Mouse (Mus musculus) heart, embryonic 13.5 days (tissue): Measurements from ENCODE around the gene 1810046K07Rik. TPM values are rescaled to one million over a fixed set of nuclear protein-coding genes. Genes with fewer than 3 reads are reported as not detected.
A peak's percentile ranks its signal among the peaks of the same experiment; 100 is the strongest.

Experiments used
- ATAC-seq: fragments of 200-750 bp; cut with Nextera tagmentation; 2 replicates; pipeline ENCODE4 v1.8.0; 2017; ENCODE audit warnings: moderate TSS enrichment; ENCODE audit not compliant: insufficient number of reproducible peaks, low FRiP score, low TSS enrichment; ENCODE audit errors: extremely low read depth
- H3K27ac ChIP-seq: fragments of 300-500 bp; sonication (generic); replicated peaks from 2 replicates; pipeline ENCODE4 v1.5.1; 2015; ENCODE audit warnings: moderate library complexity, mild to moderate bottlenecking, inconsistent platforms
- H3K27me3 ChIP-seq: fragments of 300-500 bp; sonication (generic); replicated peaks from 2 replicates; pipeline ENCODE4 v1.6.1; 2015; ENCODE audit warnings: mild to moderate bottlenecking, inconsistent platforms
- H3K36me3 ChIP-seq: fragments of 300-500 bp; sonication (generic); 2 replicates; pipeline ENCODE4 v1.6.1; 2015; ENCODE audit warnings: mild to moderate bottlenecking, inconsistent platforms
- H3K4me1 ChIP-seq: fragments of 300-500 bp; sonication (generic); 2 replicates; pipeline ENCODE4 v1.6.1; 2015; ENCODE audit warnings: inconsistent platforms
- H3K4me2 ChIP-seq: fragments of 300-500 bp; sonication (generic); 2 replicates; pipeline ENCODE4 v1.6.1; 2015; ENCODE audit warnings: inconsistent platforms, mild to moderate bottlenecking, moderate library complexity
- H3K4me3 ChIP-seq: fragments of 300-500 bp; sonication (generic); 2 replicates; pipeline ENCODE4 v1.5.1; 2015; ENCODE audit warnings: moderate library complexity, mild to moderate bottlenecking, inconsistent platforms
- H3K9ac ChIP-seq: fragments of 300-500 bp; sonication (generic); 2 replicates; pipeline ENCODE4 v1.6.1; 2015; ENCODE audit warnings: inconsistent platforms, mild to moderate bottlenecking, moderate library complexity
- H3K9me3 ChIP-seq: fragments of 300-500 bp; sonication (generic); 2 replicates; pipeline ENCODE4 v1.6.1; 2016; ENCODE audit warnings: inconsistent platforms
- WGBS: fragments of 180-500 bp; shearing (Covaris S2); methylation state at CpG from one replicate; pipeline ENCODE4 v1.1.7; 2015; ENCODE audit warnings: mixed read lengths; 5-methylcytosine and 5-hydroxymethylcytosine counted together
- polyA plus RNA-seq: library from polyadenylated mRNA; unstranded; fragments of >200 nt; fragmentation: Nextera tagmentation; extraction: Ambion mirVana; gene quantifications from 2 replicates; pipeline ENCODE4 v1.2.1, GENCODE M21; 2015

1810046K07Rik gene
- polyA plus RNA-seq, 1 experiment from 2014 or later = not detected

- H3K36me3 ChIP-seq = no peaks in the 10 kb centered on the region
- H3K27me3 ChIP-seq = no peaks in the 10 kb centered on the region
- no peak overlapping the region for H3K27ac ChIP-seq
- 0 out of 2 replicates have a peak, but pooled peaks cover 3% of the 10 kb centered on the region for H3K4me1 ChIP-seq
- ATAC-seq = no peak
- no peaks in the 10 kb centered on the region for H3K9me3 ChIP-seq
- H3K4me3 ChIP-seq = no peak overlapping the region
- WGBS = 71% methylated on average over 8 of the region's 8 CpGs
- no peak overlapping the region for H3K4me2 ChIP-seq
- H3K9ac ChIP-seq = no peak overlapping the region
Observed at GRCm38 (mm10) chr9:51293541-51293940, 35.2 kb downstream of the 1810046K07Rik start.

GRCm38 (mm10) chr9:51292674-51293073 is 36.0 kb downstream of the 1810046K07Rik start:
- Histone ChIP-seq H3K4me2 (no peak overlapping the region), H3K4me3 (no peak overlapping the region), H3K27ac (no peak overlapping the region), H3K36me3 (no peaks in the 10 kb centered on the region), H3K27me3 (no peaks in the 10 kb centered on the region), H3K4me1 (0 out of 2 replicates have a peak, but pooled peaks cover 3% of the 10 kb centered on the region), H3K9ac (no peak overlapping the region), H3K9me3 (no peaks in the 10 kb centered on the region)
- ATAC-seq = no peak
- 29% methylated on average over 4 of the region's 4 CpGs for WGBS

DNA sequence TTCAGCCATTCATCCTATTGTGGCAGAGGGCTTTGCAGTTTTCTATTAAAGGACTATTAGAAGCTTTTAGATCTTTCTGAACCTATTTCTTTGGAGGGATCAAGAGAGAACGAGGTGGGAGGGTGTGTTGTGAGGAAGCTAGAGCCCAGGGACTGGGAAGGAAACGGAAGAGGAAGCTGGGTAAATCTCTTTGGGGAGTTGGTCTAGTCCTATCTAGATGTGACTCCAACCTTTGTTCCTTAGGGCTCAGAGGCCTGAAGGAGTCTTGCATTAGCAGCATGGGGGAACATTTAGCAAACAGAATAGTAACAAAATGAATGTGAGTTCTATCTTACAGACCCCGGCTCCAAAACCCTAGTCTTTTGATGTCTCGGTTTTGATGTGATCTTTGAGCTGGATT is 37.7 kb downstream of the 1810046K07Rik start:
- no peak for ATAC-seq
- no peak overlapping the region for H3K27ac ChIP-seq
- no peaks in the 10 kb centered on the region for H3K4me1 ChIP-seq
- 59% methylated on average over 4 of the region's 4 CpGs for WGBS
- H3K27me3 ChIP-seq = no peaks in the 10 kb centered on the region
- no peaks in the 10 kb centered on the region for H3K36me3 ChIP-seq
- H3K4me2 ChIP-seq = no peak overlapping the region
- no peak overlapping the region for H3K9ac ChIP-seq
- no peak overlapping the region for H3K4me3 ChIP-seq
- H3K9me3 ChIP-seq = no peaks in the 10 kb centered on the region

DNA sequence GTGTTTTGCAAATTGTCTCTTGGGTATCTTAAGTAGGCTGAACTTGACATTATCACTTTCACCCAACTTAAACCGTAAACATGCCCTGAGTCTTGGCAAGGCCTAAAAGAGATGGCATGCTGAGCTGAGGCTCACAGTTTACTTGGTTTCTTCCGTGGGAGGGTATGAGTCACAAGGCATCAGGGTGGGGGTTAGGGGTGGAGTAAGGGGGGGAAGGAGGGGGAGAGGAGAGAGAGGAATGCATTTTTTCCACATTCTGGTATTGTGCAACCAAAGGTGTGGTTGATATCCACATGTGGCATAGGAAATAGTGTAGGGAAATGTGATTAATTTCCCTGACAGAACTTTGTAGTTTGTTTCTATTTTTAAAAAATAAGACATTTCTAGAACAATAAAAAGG is 42.6 kb downstream of the 1810046K07Rik start:
- Histone ChIP-seq H3K4me1 (no peaks in the 10 kb centered on the region), H3K36me3 (no peaks in the 10 kb centered on the region), H3K27ac (no peak overlapping the region), H3K27me3 (no peaks in the 10 kb centered on the region; the same call in 1 of the 2 replicates), H3K9me3 (no peaks in the 10 kb centered on the region), H3K9ac (no peak overlapping the region), H3K4me2 (no peak overlapping the region), H3K4me3 (no peak overlapping the region)
- WGBS = 36% methylated on average over 2 of the region's 2 CpGs
- no peak for ATAC-seq

DNA sequence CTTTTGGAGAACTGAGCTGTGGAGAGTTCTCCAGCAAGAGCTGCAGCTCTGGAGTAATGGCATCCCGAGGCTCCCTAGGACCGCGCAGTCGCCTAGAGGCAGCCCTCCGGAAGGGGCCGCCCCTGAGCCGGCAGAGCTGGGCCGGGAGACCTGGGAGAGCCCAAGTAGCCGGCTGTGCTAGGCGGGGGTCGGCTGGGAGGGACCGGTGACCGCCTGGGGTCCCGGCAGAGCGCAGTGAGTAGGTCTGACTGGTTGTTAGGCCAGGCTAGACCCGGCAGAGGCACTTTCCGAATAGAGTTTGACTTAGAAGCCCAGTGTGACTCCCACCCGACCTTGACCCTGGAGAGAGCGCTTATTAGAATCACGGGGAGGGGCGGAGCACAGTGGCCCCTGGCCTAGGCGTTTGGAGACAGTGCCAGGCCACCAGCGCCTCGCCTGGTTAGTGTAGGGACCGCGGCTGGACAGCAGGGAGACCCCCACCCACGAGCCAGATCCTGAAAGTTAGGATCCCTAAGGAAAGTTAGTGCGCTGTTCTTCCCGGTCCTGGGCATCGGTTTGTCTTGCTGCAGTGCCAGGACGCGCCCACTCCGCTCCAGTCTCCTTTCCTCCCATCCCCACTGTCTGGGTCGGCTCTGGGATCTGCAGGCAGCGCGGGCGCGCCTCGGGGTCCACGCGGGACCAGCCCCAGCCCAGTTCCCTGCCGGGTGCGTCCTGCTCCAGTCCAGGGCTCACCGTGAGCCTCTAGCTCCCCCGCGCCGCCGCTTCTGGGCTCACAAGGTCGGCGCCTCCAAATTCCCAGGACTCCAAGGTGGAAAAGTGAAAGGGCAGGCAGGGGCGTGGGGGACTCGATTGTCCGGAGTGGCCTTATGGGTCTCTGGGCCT is 50.0 kb downstream of the 1810046K07Rik start, which contains the start of gene Colca2:
TSS of gene Colca2 (minus strand) at position 70 of the 882 bp plus-strand sequence.
- Histone ChIP-seq H3K27ac (peak within 1 kb of the TSS; percentile 73), H3K4me3 (peak within 1 kb of the TSS; percentile 71), H3K4me2 (peak within 1 kb of the TSS; percentile 85), H3K27me3 (peaks cover 9% of the 10 kb centered on the region), H3K9me3 (no peaks in the 10 kb centered on the region), H3K36me3 (no peaks in the 10 kb centered on the region), H3K4me1 (peaks cover 19% of the 10 kb centered on the region), H3K9ac (peak within 1 kb of the TSS; percentile 87)
- WGBS = under 1% methylated on average over 53 of the region's 53 CpGs
- peak; percentile 84 for ATAC-seq

DNA sequence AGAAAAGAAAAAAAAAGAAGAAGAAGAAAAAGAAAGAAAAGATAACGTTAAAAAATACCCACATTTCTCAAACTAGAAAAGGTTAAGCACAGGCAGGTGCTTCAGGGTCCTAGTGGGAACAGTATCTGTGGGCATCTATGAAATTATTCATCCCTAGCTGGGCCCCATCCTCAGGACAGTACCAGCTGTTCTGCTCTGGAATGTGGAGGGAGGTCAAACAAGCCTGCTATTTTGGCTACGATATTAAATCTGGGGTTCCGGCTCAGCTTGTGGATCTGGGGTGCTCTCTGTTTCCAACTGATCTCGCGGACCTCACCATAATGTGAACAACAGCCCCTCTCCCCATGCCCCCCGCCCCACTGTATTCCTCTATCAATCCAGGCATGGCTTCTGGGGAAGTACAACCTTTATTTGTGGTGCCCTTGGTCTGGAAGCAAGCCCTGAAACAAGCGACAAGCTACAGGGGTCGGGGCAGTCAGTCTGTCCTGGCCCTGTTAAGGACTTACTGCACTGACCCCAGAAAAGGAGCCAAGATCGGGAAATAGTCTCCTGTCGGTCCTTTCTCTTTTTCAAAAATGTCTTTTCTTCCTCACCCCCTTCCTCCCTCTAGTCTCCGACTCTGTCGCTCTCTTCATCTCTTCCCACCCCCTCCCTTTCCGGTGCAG is 50.8 kb downstream of the 1810046K07Rik start:
- H3K4me2 ChIP-seq = peak overlapping the region; percentile 85
- H3K9ac ChIP-seq = peak overlapping the region; percentile 87
- peak overlapping the region; percentile 71 for H3K4me3 ChIP-seq
- H3K9me3 ChIP-seq = no peaks in the 10 kb centered on the region
- 15% methylated on average over 13 of the region's 13 CpGs for WGBS
- peak overlapping the region; percentile 73 for H3K27ac ChIP-seq
- H3K27me3 ChIP-seq = peaks cover 9% of the 10 kb centered on the region
- H3K4me1 ChIP-seq = peaks cover 19% of the 10 kb centered on the region
- ATAC-seq = 0 out of 2 replicates have a peak, but pooled peaks have one; percentile 6
- H3K36me3 ChIP-seq = no peaks in the 10 kb centered on the region

- H3K27ac ChIP-seq = no peak overlapping the region
- no peak overlapping the region for H3K4me3 ChIP-seq
- no peaks in the 10 kb centered on the region for H3K9me3 ChIP-seq
- H3K4me2 ChIP-seq = no peak overlapping the region
- no peak for ATAC-seq
- H3K36me3 ChIP-seq = 0 out of 2 replicates have a peak, but pooled peaks cover 5% of the 10 kb centered on the region
- 0 out of 2 replicates have a peak, but pooled peaks cover 3% of the 10 kb centered on the region for H3K27me3 ChIP-seq
- H3K4me1 ChIP-seq = peaks cover 19% of the 10 kb centered on the region
- no peak overlapping the region for H3K9ac ChIP-seq
- WGBS = 30% methylated on average over 4 of the region's 4 CpGs
Observed at GRCm38 (mm10) chr9:51274678-51275077, 54.0 kb downstream of the 1810046K07Rik start.

DNA sequence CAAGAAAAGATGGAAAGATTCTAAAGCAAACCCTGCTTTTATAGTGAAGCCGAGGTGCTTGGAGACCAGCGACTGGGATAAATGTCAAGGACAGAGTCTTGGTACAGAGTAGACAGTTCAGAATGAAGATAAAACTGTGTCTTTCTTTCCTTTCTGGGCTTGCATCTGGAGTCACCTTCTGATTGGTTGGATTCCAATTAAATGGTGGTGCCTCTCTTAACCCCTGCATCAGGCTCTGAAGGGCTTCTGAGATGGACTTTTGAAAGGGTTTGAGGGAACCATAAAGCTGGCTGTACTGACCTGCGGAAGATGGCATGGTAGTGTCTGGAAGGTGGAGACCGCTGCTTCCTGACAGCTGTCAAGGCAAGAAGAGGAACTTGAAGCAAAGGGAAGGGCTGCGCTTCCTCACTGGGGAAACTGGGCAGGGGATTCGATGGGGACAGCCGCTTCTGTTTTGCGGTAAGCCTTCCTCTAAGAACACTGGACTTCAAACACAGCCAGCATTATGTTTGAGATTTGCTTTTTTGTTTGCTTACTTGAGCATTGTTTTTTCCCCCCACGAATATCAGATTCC is 55.0 kb downstream of the 1810046K07Rik start:
- Histone ChIP-seq H3K4me3 (no peak overlapping the region), H3K4me2 (no peak overlapping the region), H3K27me3 (no peaks in the 10 kb centered on the region), H3K4me1 (peaks cover 15% of the 10 kb centered on the region), H3K9me3 (no peaks in the 10 kb centered on the region), H3K9ac (no peak overlapping the region), H3K27ac (no peak overlapping the region), H3K36me3 (0 out of 2 replicates have a peak, but pooled peaks cover 5% of the 10 kb centered on the region)
- no peak for ATAC-seq
- 62% methylated on average over 9 of the region's 9 CpGs for WGBS

- H3K4me3 ChIP-seq = no peak overlapping the region
- ATAC-seq = no peak
Observed at GRCm38 (mm10) chr9:51272102-51272501, 56.6 kb downstream of the 1810046K07Rik start.

GRCm38 (mm10) chr9:51271073-51271472 is 57.6 kb downstream of the 1810046K07Rik start:
- WGBS = 75% methylated on average over 8 of the region's 8 CpGs
- Histone ChIP-seq H3K9me3 (no peaks in the 10 kb centered on the region), H3K4me2 (no peak overlapping the region), H3K36me3 (0 out of 2 replicates have a peak, but pooled peaks cover 5% of the 10 kb centered on the region), H3K4me3 (no peak overlapping the region), H3K27ac (no peak overlapping the region), H3K27me3 (no peaks in the 10 kb centered on the region), H3K4me1 (peaks cover 6% of the 10 kb centered on the region), H3K9ac (no peak overlapping the region)
- no peak for ATAC-seq

More at GRCm38 (mm10) chr9:51272102-51272501, 56.6 kb downstream of the 1810046K07Rik start:
- Histone ChIP-seq H3K36me3 (0 out of 2 replicates have a peak, but pooled peaks cover 5% of the 10 kb centered on the region), H3K27ac (no peak overlapping the region), H3K4me1 (peaks cover 6% of the 10 kb centered on the region), H3K9me3 (no peaks in the 10 kb centered on the region), H3K4me2 (no peak overlapping the region), H3K9ac (no peak overlapping the region), H3K27me3 (no peaks in the 10 kb centered on the region)
- WGBS = 65% methylated on average over 5 of the region's 5 CpGs

DNA sequence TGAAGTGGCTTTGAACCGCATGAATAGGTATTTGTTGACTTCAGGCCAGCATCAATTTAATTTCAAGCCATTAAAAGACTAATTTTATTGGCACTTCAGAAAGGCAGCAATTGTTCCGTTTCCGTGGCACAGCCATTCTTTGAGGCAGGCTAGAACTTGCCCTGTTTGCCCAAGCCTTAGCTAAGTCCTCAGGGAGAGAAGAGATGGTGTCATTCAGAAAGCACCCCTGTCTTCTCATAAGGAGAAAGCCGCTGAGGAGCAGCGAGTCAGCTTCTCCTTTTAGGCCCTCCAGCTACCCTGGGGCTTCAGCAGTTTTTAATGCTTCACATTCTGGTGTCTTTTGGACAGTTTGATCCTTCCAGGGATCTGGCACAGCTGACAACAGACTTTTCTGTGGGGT is 59.9 kb downstream of the 1810046K07Rik start:
- 77% methylated on average over 5 of the region's 5 CpGs for WGBS
- H3K9me3 ChIP-seq = no peaks in the 10 kb centered on the region
- no peaks in the 10 kb centered on the region for H3K27me3 ChIP-seq
- H3K4me3 ChIP-seq = no peak overlapping the region
- no peak for ATAC-seq
- no peak overlapping the region for H3K27ac ChIP-seq
- no peaks in the 10 kb centered on the region for H3K4me1 ChIP-seq
- no peak overlapping the region for H3K4me2 ChIP-seq
- no peak overlapping the region for H3K9ac ChIP-seq
- H3K36me3 ChIP-seq = 0 out of 2 replicates have a peak, but pooled peaks cover 5% of the 10 kb centered on the region
